Mouse (Mus musculus): ENCODE results near the gene Gm17359.

GRCm38 (mm10) chr3:79484286-79485063, 148.0 kb downstream of the Gm17359 start:
- TF ChIP-seq TAL1 (IDR thresholded peaks at IDR 0.05; ENCODE audit: low read length) (no peak), GATA1 (IDR thresholded peaks at IDR 0.05; ENCODE audit: low read length) (no peak)

Measured in erythroblast, embryonic 14.5 days (primary cell).